Mouse (Mus musculus): ENCODE measurements around the gene Mrpl42. TPM values are rescaled to one million over a fixed set of nuclear protein-coding genes. Genes with fewer than 3 reads are reported as not detected.

The Mrpl42 gene
- polyA plus RNA-seq, 1 experiment: 14.5 TPM

DNA sequence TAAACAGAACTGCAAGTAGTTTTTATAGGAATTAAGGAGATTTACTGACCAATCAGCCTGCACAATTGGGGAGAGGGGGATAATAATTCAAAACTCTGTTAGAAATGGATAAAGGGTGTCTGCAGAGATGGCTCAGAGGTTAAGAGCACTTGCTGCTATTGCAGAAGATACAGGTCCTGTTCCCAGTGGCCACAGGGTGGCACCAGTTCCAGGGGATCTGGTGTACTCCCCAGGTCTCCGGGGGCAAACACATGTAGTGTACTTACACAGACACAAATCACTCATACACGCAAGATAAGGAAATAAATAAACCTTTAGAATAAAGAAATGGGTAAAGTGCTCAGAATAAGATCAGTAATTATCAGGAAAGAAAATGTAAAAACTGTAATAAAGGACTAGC, 12.1 kb downstream of the Mrpl42 start:
- TF ChIP-seq GATA1 (IDR thresholded peaks at IDR 0.05; ENCODE audit: low read length): no peak

DNA sequence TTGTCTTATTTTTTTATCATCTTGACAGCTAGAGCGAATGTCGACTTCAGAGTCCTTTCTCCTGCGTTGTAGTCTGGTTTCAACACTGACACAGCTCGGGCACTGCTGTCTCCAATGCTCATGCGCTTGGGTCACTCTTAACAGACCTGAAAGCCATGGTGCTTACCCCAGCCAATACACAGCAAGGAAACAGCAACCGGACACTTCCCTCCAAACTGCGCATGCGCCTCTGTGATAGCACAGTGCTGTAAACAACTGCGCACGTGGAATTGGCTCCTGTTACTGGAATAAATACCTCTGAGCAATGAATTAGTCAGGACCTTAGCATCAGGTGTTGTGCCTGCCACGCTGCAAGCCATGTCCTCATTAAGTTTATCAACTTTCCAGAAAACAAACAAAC, 24.2 kb downstream of the Mrpl42 start:
- TF ChIP-seq GATA1 (IDR thresholded peaks at IDR 0.05; ENCODE audit: low read length): no peak

DNA sequence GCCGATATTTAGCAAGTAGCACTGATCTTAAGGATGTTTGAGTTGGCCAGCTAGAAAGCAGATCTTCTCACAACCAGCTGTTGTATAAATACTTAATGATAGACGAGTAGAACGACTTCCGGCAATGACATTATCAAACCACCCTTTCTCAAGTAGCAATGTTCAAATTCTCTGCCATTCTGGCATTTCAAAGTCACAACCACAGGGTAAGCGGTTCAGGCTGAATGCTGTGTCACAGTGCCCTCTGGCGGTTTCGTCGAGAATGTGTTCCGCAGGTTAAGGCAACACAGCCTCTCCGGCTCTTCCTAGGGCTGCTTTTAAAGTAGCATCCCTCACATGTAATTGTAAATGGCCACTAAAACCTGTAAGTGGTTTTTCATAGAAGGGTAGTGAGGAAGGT, 25.8 kb downstream of the Mrpl42 start:
- TF ChIP-seq GATA1 (IDR thresholded peaks at IDR 0.05; ENCODE audit: low read length): no peak

DNA sequence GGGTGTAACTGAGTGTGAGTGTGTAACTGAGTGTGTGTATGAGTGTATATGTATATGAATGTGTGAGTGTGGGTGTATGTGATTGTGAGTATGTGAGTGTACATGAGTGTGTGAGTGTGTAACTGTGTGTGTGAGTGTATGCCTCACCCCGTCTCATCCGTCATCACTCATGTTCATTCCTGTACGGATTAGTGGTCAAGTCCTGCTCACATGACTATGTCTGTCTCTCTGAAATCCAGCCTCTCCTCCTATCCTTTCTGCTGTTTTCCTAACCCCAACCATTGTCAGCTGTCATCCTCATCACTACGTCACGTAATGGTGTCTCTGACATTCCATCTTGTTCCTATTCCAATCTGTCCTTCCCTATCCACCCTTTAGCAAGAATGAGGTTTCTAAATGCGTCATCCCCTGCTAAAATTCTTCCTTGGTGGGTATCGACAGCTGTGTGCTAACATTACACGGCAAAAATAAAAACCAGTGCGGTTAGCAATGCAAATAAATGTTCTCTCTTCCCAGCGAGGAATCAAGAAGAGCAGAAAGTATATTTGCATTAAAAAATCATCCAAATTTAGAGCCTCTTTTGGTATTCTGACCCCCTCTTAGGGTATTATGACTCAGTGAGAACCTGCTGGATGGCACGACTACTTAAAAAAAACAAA, 29.7 kb downstream of the Mrpl42 start:
- TF ChIP-seq GATA1 (IDR thresholded peaks at IDR 0.05; ENCODE audit: low read length): no peak

DNA sequence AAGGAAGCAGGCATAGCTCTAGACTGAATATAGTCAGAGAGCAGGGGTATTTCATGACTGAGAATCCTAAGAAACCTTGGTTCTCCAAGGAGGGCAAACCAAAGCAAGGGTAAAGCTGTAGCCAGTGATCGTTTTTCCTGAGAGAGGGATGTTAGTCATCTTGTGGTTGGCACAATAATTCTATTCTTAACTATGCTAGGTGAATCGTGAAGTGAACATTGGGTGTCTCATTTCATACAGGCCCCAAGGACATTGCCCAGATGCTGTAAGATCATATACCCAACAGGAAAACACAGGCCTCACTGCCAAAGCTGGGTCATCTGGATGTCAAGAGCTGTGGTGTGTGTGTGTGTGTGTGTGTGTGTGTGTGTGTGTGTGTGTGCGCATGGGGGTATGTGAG, 30.6 kb downstream of the Mrpl42 start:
- no peak for TF ChIP-seq GATA1 (IDR thresholded peaks at IDR 0.05; ENCODE audit: low read length)

DNA sequence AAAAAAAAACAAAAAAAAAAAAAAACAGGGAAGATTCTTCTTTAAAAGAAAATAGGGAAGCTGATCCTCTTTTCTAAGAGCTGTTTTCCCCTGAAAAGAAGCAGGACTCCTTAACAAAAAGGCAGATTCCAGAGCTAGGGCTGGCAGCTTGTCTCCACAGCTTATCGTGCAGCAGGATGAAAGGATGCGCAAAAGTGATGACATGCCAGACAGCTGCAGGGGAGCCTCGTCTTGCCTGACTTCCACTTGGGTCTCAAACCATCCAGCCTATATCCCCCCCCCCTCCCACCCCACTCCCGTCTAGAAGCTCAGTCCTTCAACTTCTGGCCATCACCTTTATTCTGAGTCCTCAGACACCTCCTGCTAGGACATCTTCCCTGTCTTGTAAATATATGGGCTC, 32.8 kb downstream of the Mrpl42 start:
- TF ChIP-seq GATA1 (IDR thresholded peaks at IDR 0.05; ENCODE audit: low read length): no peak

DNA sequence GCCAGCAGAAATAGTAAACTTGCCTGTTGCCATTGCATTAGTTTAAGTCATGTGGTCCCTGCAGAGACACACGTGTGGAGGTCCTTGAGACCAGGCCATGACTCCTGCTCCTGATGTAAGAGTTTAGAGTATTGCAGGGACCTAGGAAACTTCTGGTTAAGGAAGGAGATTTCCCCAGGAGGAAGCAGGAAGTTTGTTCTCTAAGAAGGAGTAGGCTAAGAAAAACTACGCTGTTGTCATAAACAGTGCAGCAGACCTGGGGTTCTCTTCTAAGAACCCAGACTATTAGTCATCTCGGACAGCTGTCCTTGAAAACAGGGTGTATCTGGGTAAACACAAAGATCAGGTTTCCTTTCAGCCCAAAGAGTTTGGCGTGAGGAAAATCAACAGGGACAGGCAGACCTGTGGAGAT, 36.2 kb downstream of the Mrpl42 start:
- TF ChIP-seq GATA1 (IDR thresholded peaks at IDR 0.05; ENCODE audit: low read length): no peak

DNA sequence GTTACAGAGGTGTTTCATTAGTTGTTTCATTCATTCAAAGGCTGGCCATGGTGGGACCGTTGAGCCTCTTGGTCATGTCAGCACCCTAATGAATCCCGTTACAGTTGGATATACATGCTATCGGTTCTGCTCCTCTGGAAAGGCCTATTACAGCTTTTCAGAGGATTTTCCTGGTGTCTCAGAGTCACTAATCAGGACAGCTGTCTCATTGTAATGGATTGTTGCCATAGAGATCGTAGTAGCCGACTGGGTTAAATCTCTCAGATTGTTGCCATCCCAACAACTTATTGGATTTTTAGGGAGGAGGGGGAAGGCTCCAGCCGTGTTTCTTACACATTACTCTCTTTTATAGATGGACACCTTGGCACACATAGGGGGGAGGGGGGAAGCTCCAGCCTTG, 37.2 kb downstream of the Mrpl42 start:
- no peak for TF ChIP-seq GATA1 (IDR thresholded peaks at IDR 0.05; ENCODE audit: low read length)

DNA sequence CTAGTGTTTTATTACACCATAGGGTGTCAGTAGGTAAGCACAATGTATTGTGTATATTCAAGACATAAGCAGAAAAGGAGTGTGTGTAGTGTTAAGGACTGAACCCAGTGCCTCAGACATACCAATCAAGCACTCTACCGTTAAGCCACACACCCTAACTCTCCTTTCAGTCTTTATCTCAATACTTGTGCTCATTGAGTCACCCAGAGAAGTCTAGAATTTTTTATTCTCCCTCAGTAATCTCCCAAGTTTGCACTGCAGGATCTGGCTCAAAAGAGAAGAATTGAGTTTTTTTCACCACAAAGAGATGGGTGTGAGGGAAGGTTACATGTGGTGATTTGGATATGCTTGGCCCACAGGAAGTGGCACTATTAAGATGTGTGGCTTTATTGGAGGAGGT, 39.5 kb downstream of the Mrpl42 start:
- no peak for TF ChIP-seq GATA1 (IDR thresholded peaks at IDR 0.05; ENCODE audit: low read length)

DNA sequence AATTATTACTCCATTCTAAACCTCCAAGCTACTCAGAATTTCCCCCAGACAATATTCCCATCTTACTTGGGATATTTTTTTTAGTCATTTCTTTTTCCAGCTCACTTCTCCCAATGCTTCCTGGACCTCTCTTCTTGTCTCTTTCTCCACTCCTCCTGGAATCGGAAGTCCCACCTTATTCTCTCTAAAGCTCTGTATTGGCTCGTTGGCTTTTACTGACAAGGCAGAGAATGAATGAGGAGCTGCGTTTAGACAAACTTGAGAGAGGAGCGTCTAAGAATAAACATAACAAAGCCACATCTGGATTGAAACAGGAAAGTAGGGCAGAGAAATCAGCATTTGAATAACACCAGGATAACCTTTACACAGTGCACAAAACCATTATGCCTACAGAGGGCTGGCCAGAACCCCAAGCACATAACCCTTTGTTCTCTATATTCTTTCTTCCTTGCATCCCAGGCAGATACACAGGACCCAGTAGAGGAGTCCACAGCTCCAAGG, 40.6 kb downstream of the Mrpl42 start:
- TF ChIP-seq GATA1 (IDR thresholded peaks at IDR 0.05; ENCODE audit: low read length): no peak

DNA sequence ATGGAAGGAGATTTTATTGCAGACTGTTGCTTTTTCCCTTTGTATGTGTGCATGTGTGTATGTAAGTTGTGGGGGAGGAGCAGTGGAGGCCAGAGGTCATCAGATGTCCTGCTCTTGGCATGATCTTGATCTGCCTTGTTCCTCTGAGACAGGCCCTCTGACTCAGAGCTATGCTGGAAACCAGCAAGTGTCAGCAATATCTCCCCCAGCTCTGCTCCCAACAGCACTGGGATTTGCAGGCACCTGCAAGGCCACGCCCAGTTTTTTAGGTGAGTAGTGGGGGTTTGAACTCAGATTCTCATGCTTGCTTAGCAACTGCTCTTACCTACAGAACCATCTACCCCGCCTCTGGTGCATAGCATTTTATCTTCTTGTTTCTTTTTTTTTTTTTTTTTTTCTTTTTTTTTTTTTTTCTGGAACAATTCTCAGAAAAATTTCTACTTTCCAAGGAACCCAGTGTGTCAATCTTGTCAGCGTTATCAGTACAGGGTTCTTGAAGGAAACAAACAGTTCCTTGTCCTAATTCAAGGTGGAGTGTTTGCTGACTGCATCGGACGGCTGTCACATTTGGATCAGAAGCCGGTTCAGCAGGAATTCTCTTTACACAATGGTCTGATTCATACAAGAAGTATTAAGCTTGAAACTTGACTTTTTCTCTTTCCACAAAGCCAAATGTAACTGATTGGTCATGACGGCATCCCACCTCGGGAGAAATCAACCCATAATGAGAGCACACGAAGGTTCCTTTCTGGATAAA, 43.5 kb downstream of the Mrpl42 start:
- no peak for TF ChIP-seq GATA1 (IDR thresholded peaks at IDR 0.05; ENCODE audit: low read length)

DNA sequence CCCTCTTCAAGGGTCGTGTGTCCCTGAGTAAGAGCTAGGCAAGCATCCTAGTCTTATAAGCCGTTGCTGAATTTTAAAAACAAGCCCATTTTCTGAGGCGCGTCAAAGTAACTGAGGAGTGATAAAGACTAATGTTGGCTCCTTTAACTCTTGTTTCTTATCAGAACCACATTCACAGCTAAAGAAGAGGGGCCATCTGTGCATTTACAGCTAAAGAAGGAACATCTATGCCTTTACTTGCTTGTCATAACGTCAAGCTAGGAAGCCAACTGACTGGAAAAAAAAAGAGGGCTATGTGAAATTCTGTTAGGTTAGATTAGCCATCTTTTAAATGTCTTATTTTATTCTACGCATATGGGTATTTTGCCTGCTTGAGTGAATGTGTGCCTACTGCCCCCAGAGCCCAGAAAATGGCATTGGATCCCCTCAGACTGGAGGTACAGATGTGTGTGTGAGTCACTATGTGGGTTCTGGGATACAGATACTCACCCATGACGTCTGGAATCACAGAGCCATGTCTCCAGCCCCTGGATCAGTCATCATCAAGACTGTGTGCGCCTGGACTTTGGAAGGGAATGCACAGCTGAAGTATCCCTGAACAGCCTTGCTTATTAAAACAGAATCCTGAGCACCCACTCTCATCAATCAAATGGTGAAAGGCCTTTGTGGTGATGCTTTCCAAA, 44.2 kb downstream of the Mrpl42 start:
- TF ChIP-seq GATA1 (IDR thresholded peaks at IDR 0.05; ENCODE audit: low read length): no peak

DNA sequence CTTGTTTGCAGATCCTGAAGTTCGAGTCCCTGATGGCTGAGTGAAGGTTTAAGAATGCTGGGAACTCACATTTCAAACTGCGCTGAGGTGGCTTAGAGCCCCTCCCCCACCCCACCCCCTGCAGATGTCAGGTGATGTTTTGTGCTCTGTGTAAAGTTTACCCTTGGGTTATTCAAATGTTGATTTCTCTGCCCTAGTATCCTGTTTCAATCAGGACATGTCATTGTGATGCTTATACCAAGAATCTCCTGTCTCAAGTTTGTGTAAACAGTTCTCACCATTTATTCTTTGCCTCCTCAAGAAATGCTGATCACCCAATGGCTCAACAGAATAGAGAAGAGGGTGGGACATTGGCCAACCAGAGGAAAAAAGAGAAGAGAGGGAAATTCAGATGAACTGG, 45.6 kb downstream of the Mrpl42 start:
- no peak for TF ChIP-seq GATA1 (IDR thresholded peaks at IDR 0.05; ENCODE audit: low read length)

DNA sequence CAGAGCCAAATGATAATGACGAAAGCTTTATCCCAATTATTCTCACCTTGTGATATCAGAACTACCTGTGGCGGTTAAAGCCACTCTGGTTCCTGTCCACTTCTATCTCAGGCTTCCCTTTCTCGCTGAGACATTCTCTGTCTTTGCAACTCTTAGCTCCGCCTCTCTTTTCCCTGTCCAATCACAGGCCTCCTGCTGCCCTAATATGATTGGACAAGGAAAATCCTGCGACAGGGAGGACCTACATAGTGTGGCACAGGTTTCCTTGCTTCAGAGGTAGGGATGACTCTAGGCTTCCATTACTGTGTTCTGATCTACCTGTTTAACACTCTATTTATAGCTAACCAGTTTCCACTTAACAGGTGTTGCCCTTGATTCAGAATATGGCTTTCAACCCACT, 48.5 kb downstream of the Mrpl42 start:
- no peak for TF ChIP-seq GATA1 (IDR thresholded peaks at IDR 0.05; ENCODE audit: low read length)

DNA sequence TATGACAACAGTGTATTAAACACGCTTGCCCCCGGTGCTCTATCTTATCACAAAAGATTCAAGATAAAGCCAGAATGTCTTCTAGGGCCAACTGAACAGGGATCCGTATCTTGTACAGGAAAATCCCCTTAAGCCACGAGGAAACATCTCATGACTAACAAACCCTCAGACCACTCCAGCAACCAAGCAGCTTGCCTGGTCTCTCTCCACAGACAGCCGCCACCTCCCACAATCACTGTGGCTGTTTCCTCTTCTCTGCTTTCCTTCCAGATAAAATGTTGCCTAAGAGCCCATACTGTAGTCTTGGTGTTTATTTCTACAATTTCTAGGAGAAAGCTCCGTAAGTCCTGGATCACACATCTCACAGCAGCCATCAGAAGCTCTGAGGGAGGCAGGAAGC, 52.7 kb downstream of the Mrpl42 start:
- no peak for TF ChIP-seq GATA1 (IDR thresholded peaks at IDR 0.05; ENCODE audit: low read length)

DNA sequence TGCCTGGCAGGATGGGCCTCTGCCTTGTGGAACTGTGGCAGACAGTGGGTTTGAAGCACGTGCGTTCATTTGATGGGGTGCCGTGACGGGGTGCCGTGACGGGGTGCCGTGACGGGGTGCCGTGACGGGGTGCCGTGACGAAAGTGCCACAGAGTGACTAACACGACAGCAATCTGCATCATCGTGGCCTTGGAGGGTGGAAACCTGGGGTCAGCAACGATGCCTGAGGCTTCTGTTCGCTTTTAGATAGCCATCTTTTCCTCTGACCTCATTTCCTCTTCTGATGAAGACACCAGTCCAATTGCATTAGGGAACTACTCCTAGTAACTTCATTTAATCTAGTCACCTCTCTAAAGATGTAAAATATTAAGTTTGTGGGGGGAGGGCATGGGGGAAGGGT, 53.8 kb downstream of the Mrpl42 start:
- no peak for TF ChIP-seq GATA1 (IDR thresholded peaks at IDR 0.05; ENCODE audit: low read length)

Data from G1E-ER4 (cell line).